Mouse (Mus musculus) intestine, embryonic 16.5 days (tissue): ENCODE results near the gene Runx2. TPM values are rescaled to one million over a fixed set of nuclear protein-coding genes. Genes with fewer than 3 reads are reported as not detected.

Experiments used
- ATAC-seq: fragments of 200-750 bp; cut with Nextera tagmentation; 2 replicates; pipeline ENCODE4 v1.8.0; 2017; ENCODE audit warnings: moderate TSS enrichment, moderate library complexity
- H3K27ac ChIP-seq: fragments of 300-500 bp; sonication (generic); 2 replicates; pipeline ENCODE4 v1.5.1; 2014; ENCODE audit warnings: mild to moderate bottlenecking, low read length
- H3K27me3 ChIP-seq: fragments of 300-500 bp; sonication (generic); replicated peaks from 2 replicates; pipeline ENCODE4 v1.6.1; 2014; ENCODE audit warnings: low read length, control low read depth, mixed read lengths; ENCODE audit not compliant: control insufficient read depth, insufficient read depth
- H3K36me3 ChIP-seq: fragments of 300-500 bp; sonication (generic); 2 replicates; pipeline ENCODE4 v1.6.1; 2014; ENCODE audit warnings: low read length, control low read depth; ENCODE audit not compliant: control insufficient read depth, insufficient read depth
- H3K4me1 ChIP-seq: fragments of 300-500 bp; sonication (generic); 2 replicates; pipeline ENCODE4 v1.6.1; 2014; ENCODE audit warnings: low read length, control low read depth, mixed read lengths; ENCODE audit not compliant: control insufficient read depth, insufficient read depth
- H3K4me2 ChIP-seq: fragments of 300-500 bp; sonication (generic); 2 replicates; pipeline ENCODE4 v1.6.1; 2014; ENCODE audit warnings: low read depth, low read length, control low read depth
- H3K4me3 ChIP-seq: fragments of 300-500 bp; sonication (generic); 2 replicates; pipeline ENCODE4 v1.5.1; 2014; ENCODE audit warnings: mild to moderate bottlenecking, low read length
- H3K9ac ChIP-seq: fragments of 300-500 bp; sonication (generic); 2 replicates; pipeline ENCODE4 v1.6.1; 2014; ENCODE audit warnings: low read depth, low read length
- H3K9me3 ChIP-seq: fragments of 300-500 bp; sonication (generic); 2 replicates; pipeline ENCODE4 v1.6.1; 2016; ENCODE audit warnings: low read length, control low read depth; ENCODE audit not compliant: control insufficient read depth
- WGBS: fragments of 180-500 bp; shearing (Covaris S2); extraction: QIAGEN DNeasy Blood & Tissue Kit; methylation state at CpG from one replicate; pipeline ENCODE4 v1.1.7; 2014; 5-methylcytosine and 5-hydroxymethylcytosine counted together
- polyA plus RNA-seq: library from polyadenylated mRNA; unstranded; fragments of >200 nt; fragmentation: Nextera tagmentation; extraction: Ambion mirVana; gene quantifications from 2 replicates; pipeline ENCODE4 v1.2.1, GENCODE M21; 2015

The Runx2 gene
- polyA plus RNA-seq, 1 experiment from 2014 or later: 0.62 TPM

DNA sequence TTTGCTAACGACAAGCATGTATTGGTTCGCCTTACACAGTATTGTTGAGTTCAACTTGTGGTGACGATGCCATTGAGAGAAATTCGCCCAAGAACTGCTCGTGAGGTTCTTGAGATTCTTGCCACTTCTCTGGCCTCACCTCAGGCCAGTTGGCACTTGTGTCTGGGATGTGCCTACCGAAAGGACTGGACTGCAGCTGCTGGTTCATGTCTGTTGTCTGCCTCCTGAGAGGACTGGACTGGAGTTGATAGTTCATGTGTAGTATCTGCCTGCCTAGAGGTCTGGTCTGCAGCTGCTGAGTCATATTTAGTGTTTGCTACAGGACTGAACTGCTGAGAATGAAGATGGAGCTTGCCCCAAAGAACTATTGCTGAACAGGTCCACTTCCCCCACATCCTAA lies 296.4 kb downstream of the Runx2 start:
- no peak overlapping the region for H3K27ac ChIP-seq
- no peak overlapping the region for H3K9ac ChIP-seq
- no peak overlapping the region for H3K4me2 ChIP-seq
- ATAC-seq: no peak
- no peaks in the 10 kb centered on the region for H3K27me3 ChIP-seq
- no peaks in the 10 kb centered on the region for H3K4me1 ChIP-seq
- no peaks in the 10 kb centered on the region for H3K36me3 ChIP-seq
- H3K9me3 ChIP-seq: no peaks in the 10 kb centered on the region
- WGBS: 95% methylated on average over 6 of the region's 6 CpGs
- no peak overlapping the region for H3K4me3 ChIP-seq

DNA sequence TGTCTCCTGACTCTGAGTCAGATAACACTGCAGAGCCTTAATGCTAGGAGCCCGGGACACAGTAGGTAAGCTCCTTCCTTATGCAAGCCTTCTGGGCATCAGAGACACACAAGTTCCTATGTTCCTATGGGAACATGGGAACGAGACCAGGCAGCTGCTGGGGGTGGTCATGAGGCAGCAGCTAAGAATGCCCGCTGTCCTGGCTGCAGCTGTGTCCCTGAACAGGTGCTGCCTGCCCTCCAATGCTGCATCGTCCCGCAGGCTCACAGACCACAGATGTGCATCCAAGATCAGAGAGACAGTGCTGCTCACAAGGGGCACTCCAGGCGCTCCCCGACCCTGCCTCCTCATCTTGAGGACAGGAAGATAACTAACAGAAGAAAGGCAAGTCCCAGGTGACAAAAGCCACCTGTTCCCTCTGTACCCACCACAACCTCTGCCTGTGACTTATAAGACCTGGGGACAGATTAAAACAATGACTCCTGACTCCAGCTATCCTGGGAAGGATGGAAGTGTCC lies 306.3 kb downstream of the Runx2 start:
- 65% methylated on average over 7 of the region's 7 CpGs for WGBS
- Histone ChIP-seq H3K9me3 (no peaks in the 10 kb centered on the region), H3K9ac (no peak overlapping the region), H3K27ac (no peak overlapping the region), H3K4me1 (no peaks in the 10 kb centered on the region), H3K4me2 (no peak overlapping the region), H3K36me3 (no peaks in the 10 kb centered on the region), H3K27me3 (no peaks in the 10 kb centered on the region), H3K4me3 (no peak overlapping the region)
- ATAC-seq: no peak

DNA sequence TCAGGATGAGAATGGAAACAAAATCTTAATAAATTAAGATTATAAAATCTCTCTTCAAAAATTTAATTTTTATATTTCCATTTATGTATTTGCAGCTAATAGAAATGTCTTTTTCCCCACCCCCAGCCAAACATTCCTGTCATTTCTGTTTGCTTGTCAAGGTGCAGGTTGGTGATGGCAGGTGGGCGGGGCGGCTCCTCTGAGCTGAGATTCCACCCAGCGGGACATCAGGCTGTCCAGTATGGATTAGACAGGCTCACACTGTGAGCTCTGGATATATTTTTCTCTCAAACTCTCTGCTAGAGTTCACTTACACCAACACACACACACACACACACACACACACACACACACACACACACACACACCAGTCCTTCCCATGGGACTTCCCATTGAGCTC lies 306.9 kb downstream of the Runx2 start:
- Histone ChIP-seq H3K27me3 (no peaks in the 10 kb centered on the region), H3K36me3 (no peaks in the 10 kb centered on the region), H3K27ac (no peak overlapping the region), H3K4me3 (no peak overlapping the region), H3K9ac (no peak overlapping the region), H3K4me2 (no peak overlapping the region), H3K4me1 (no peaks in the 10 kb centered on the region), H3K9me3 (no peaks in the 10 kb centered on the region)
- WGBS: 74% methylated on average over 3 of the region's 3 CpGs
- ATAC-seq: no peak

DNA sequence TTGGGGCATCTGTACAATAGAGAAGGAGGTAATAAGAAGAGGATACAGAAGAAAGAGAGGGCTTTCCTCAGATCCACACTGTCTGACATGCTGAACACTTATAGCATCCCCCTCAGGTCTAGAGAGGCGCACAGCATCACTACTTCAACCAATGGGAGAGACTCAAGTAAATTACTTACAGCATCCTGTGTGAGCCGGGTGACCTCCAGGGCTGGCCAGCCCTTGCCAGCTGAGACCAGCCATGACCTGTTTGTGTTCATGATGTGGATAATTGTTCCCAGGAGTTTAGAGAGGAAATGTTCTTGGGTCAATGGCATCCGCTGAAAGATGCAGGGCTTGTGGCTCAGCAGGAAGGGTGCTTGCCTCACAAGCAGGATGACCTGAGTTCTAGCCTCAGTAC lies 308.1 kb downstream of the Runx2 start:
- Histone ChIP-seq H3K9ac (no peak overlapping the region), H3K4me3 (no peak overlapping the region), H3K27ac (no peak overlapping the region), H3K27me3 (no peaks in the 10 kb centered on the region), H3K4me2 (no peak overlapping the region), H3K4me1 (no peaks in the 10 kb centered on the region), H3K36me3 (no peaks in the 10 kb centered on the region), H3K9me3 (no peaks in the 10 kb centered on the region)
- ATAC-seq: no peak
- WGBS: 72% methylated on average over 3 of the region's 3 CpGs

DNA sequence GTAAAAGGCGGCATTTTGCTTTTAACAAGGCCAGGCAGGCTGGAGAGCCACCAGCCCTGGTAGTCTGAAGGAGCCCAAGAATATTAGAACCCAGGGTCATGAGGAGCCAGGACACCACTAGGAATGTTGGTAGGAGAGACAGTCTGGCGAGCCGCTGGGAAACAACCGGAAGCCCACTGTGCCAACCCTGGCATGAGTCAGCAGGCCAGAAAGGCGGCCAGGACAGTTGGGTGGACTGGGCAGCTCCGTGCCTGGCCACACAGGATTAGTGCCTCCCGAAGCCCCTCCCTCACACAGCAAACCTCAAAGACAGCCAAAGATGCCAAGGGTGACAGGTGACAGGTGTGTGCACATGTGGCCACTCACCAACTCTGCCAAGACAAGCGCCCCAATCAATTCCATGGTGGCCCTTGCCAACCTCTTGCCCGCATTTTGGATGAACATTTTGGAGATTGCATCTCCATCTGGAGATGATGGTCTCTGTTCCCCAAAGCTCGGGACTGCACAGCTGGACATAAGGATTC lies 309.7 kb downstream of the Runx2 start:
- Histone ChIP-seq H3K27ac (no peak overlapping the region), H3K27me3 (no peaks in the 10 kb centered on the region), H3K4me3 (no peak overlapping the region), H3K9ac (no peak overlapping the region), H3K4me2 (no peak overlapping the region), H3K9me3 (no peaks in the 10 kb centered on the region), H3K4me1 (no peaks in the 10 kb centered on the region), H3K36me3 (no peaks in the 10 kb centered on the region)
- ATAC-seq: no peak
- WGBS: 86% methylated on average over 10 of the region's 10 CpGs

DNA sequence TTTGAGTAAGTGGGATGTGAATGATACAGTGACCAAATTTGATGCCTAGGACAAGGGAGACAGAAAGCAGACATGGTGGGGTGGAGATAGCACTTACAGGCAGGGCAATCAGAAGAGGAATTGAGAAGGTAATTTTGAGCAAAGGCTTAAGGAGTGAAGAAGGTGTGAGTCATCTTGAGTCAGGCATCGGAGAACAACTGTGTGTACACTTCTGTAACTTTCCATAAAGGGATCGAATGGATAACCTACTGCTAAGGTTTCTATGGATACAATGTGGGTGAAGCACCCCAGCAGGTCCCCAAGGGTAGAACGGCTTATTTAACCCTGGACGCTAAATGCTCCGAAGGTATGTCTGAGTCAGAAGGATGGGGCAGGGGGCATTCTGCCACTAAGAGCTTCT lies 312.4 kb downstream of the Runx2 start:
- WGBS: 93% methylated on average over 5 of the region's 5 CpGs
- no peak for ATAC-seq
- no peaks in the 10 kb centered on the region for H3K27me3 ChIP-seq
- H3K4me1 ChIP-seq: no peaks in the 10 kb centered on the region
- H3K9me3 ChIP-seq: no peaks in the 10 kb centered on the region
- no peak overlapping the region for H3K4me3 ChIP-seq
- H3K4me2 ChIP-seq: no peak overlapping the region
- H3K27ac ChIP-seq: no peak overlapping the region
- H3K36me3 ChIP-seq: no peaks in the 10 kb centered on the region
- H3K9ac ChIP-seq: no peak overlapping the region

DNA sequence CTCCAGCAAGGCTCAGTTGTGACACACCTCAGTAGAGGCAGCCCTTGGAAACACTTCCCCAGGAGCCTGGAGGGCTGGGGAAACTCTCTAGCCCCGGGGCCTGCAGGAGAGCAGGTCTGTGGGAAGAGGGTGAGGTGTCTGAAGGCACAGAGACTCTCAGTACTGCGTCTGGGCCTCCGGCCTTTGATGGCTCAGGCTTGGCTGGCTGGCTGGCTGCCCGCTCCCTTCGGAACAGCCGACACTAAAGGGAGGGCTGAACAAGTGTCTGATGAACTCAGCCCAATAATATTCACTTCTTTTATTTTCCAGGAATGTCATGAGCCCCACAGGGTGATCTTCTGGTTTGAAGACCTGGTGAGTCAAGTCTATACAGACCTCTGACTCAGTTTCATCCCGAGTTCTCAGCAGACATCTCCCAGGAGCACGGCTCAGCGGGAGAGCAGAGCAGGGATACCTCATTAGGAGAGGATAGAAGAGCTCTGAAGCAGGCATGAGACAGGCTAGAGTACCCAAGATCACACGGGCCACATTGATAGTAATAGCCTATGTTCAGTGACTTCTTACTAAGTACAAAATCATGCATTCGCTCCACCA lies 314.2 kb downstream of the Runx2 start:
- no peak overlapping the region for H3K4me3 ChIP-seq
- no peak for ATAC-seq
- 71% methylated on average over 11 of the region's 11 CpGs for WGBS

DNA sequence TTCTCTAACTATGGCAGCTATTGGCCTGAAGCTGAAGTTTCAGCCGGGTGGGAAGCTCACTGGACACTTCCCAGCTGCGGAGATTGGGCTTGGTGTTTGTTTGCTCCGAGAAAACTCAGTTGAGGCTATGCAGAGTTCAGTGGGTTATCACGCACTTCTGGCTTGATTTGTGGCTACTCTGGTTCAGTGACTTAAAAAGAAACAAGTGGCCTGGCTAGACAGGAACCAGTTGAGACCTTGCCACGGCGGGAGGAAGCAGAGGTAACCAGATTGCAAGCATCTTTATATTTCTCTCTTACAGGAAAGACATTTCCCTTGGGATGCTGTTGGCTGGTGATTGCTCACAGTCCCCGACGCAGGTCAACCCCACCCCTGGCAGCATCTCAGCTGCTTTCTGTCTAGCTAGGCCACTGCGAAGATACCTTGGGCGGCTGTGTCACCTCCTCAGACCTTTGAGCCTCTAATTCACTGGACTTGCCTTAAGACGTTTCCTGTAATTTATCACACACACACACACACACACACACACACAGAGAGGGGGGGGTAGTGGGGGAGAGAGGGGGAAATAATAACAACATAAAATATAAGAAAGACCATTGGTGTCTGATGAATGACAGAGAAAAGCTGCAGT lies 324.3 kb downstream of the Runx2 start:
- no peaks in the 10 kb centered on the region for H3K9me3 ChIP-seq
- H3K9ac ChIP-seq: no peak overlapping the region
- no peaks in the 10 kb centered on the region for H3K4me1 ChIP-seq
- H3K27ac ChIP-seq: no peak overlapping the region
- H3K4me3 ChIP-seq: no peak overlapping the region
- no peak for ATAC-seq
- H3K4me2 ChIP-seq: no peak overlapping the region
- no peaks in the 10 kb centered on the region for H3K27me3 ChIP-seq
- no peaks in the 10 kb centered on the region for H3K36me3 ChIP-seq
- WGBS: 28% methylated on average over 11 of the region's 11 CpGs

More for the DNA sequence above, 314.2 kb downstream of the Runx2 start:
- H3K27me3 ChIP-seq: no peaks in the 10 kb centered on the region
- H3K9me3 ChIP-seq: no peaks in the 10 kb centered on the region
- no peak overlapping the region for H3K27ac ChIP-seq
- no peaks in the 10 kb centered on the region for H3K4me1 ChIP-seq
- no peaks in the 10 kb centered on the region for H3K36me3 ChIP-seq
- no peak overlapping the region for H3K9ac ChIP-seq
- no peak overlapping the region for H3K4me2 ChIP-seq

DNA sequence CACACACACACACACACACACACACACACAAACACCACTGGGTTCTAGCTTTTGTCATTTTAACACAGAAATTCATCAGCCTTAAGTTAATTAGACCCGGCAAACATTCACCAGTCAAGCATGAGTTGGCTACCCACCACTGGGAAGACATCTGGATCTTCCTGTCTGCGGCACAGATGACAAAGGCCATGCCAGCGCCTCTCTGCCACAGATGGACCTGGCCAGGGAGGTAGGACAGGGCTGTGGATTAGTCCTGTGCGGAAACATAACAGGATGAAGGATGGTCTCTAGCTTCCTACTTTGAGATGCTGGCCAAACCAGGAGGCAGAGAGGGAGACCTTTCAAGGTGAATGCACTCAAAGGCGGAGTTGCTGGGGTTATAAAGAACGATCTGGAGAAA lies 325.3 kb downstream of the Runx2 start:
- Histone ChIP-seq H3K27me3 (no peaks in the 10 kb centered on the region), H3K4me3 (no peak overlapping the region), H3K27ac (no peak overlapping the region), H3K4me1 (no peaks in the 10 kb centered on the region), H3K36me3 (no peaks in the 10 kb centered on the region), H3K9ac (no peak overlapping the region), H3K4me2 (no peak overlapping the region), H3K9me3 (no peaks in the 10 kb centered on the region)
- WGBS: 77% methylated on average over 6 of the region's 6 CpGs
- ATAC-seq: no peak
